Mouse (Mus musculus) CH12.LX (cell line): ENCODE results near the gene Pcyt2.

Experiments
- CHD2 ChIP-seq: IDR thresholded peaks from 2 replicates; pipeline ENCODE4 v1.6.1; 2011; ENCODE audit warnings: low read length, improper control_type of control experiment
- KAT2A ChIP-seq: IDR thresholded peaks from 2 replicates; pipeline ENCODE4 v1.6.1; 2012; ENCODE audit warnings: low read length, improper control_type of control experiment, inconsistent platforms; ENCODE audit not compliant: insufficient replicate concordance
- MXI1 ChIP-seq: IDR thresholded peaks from 2 replicates; pipeline ENCODE4 v1.6.1; 2011; ENCODE audit warnings: mild to moderate bottlenecking, low read depth, low read length, improper control_type of control experiment
- NRF1 ChIP-seq: IDR thresholded peaks from 2 replicates; pipeline ENCODE4 v1.6.1; 2014; ENCODE audit warnings: low read depth, mild to moderate bottlenecking, inconsistent platforms, low read length, improper control_type of control experiment, moderate library complexity

DNA sequence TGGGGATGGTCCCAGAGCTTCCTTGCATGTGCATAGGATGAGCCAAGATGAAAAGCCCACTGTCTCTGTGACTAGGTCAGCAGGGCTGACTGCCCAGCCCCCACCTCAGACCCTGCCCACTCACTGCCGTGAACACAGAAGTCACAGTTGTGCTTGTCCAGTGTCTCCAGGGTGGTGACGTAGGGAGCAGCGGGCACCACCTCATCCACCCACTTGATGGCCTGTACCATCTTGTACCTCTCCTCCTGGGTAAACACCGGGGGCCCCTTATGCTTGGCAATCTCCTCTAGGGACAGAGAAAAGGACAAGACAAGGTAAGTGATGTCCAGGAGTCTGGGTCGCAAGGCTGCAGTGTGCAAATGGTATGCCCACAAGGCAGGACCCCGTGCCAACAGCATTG, 2.6 kb downstream of the Pcyt2 start:
- TF ChIP-seq NRF1: no peak
- no peak for TF ChIP-seq CHD2
- TF ChIP-seq MXI1: no peak
- no peak for TF ChIP-seq KAT2A
